Mouse (Mus musculus): Measurements from ENCODE around the gene Gm48551.

DNA sequence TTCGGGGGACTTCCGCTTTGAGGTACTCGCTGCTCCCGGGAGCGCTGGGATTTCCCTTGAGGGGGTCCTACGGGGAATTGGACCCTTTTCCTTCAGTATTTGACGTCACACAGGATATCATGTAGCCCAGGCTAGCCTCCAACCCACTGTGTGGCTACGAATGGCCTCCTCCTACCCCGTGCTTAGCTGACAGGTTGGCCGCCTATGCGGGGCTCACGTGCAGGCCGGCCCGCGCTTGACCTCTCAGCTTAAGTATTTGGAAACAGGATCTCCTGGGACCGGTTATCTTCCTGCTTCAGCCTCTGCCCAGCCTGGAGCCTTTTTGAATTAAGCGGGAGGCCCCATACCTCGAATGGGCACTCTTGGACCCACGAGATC is 328 bp downstream of the Gm48551 start:
- TF ChIP-seq HCFC1 (IDR thresholded peaks at IDR 0.05; ENCODE audit: borderline replicate concordance, insufficient read depth, low read length) (no peak), ZC3H11A (IDR thresholded peaks at IDR 0.05; ENCODE audit: borderline replicate concordance, low read depth, low read length) (no peak), MAFK (IDR thresholded peaks at IDR 0.05; ENCODE audit: insufficient read depth, low read depth, low read length) (no peak)
